Mouse (Mus musculus): ENCODE results near the gene Lime1. TPM values are rescaled to one million over a fixed set of nuclear protein-coding genes. Genes with fewer than 3 reads are reported as not detected.

Lime1 gene
- total RNA-seq, 1 experiment from 2014 or later = 32.4 TPM

DNA sequence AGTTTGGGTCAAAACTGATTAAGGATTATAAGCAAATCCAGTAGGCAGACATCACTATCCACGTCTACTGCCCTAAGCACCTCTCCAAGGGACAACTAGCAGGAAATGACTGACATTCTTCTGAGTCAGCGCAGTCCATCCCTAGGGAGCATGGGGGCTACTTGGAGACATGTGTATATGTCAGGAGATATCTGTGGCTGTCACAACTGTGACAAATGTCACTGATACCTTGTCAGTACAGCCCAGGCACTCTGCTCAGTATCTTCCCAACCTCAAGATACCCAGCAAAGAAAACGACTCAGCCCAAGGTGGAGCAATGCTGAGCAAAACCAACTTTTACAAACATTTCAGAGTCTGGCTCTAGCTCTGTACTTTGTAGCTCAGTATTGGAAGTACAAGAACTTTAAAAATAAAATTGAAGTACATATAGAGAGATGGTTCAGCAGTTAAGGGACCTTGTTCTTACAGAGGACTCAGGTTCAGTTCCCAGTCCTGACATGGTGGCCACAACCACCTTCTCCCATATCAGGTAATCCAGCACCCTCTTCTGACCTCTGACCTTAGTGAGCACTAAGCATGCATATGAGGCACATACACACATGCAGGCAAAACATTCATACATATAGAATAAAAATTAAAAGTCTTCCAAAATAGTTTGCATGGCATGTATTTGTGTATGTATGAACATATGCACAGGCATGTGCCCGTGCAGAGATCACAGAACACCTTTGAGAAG lies 41.2 kb downstream of the Lime1 start:
- no peak for ATAC-seq (replicated peaks in 1 of 2; ENCODE audit: insufficient read depth in 1 of 2, low FRiP score in 2 of 2, low TSS enrichment in 1 of 2, low read depth in 1 of 2, poor library complexity in 2 of 2, severe bottlenecking in 2 of 2)

- ATAC-seq (replicated peaks in 1 of 2; ENCODE audit: insufficient read depth in 1 of 2, low FRiP score in 2 of 2, low TSS enrichment in 1 of 2, low read depth in 1 of 2, poor library complexity in 2 of 2, severe bottlenecking in 2 of 2) = no peak
These were observed 44.0 kb downstream of the Lime1 start for GRCm38 (mm10) chr2:181423834-181424233.

Other genes starting within 250 kb of the Lime1 start
- not detected in 2 replicates for gene Kcnq2, start 244.8 kb upstream of the Lime1 start, total RNA-seq (2017)
- gene Eef1a2, start 223.1 kb upstream of the Lime1 start, total RNA-seq (2017) = not detected in 2 replicates
- 128 and 168 TPM in 2 replicates for gene Ppdpf, start 192.8 kb upstream of the Lime1 start, total RNA-seq (2017)
- gene Ptk6, start 177.3 kb upstream of the Lime1 start, total RNA-seq (2017) = not detected in 2 replicates
- gene Srms, start 166.9 kb upstream of the Lime1 start, total RNA-seq (2017) = 0.25 TPM in 1 of 2 replicates, not detected in the other
- 0.63 TPM in 1 of 2 replicates, not detected in the other for gene Fndc11, start 160.1 kb upstream of the Lime1 start, total RNA-seq (2017)
- gene Helz2, start 138.1 kb upstream of the Lime1 start, total RNA-seq (2017) = 12.4 and 16.3 TPM in 2 replicates
- gene Gmeb2, start 92.0 kb upstream of the Lime1 start, total RNA-seq (2017) = 14.8 and 16.9 TPM in 2 replicates
- gene Stmn3, start 65.6 kb upstream of the Lime1 start, total RNA-seq (2017) = not detected in 2 replicates
- gene Rtel1, start 60.3 kb upstream of the Lime1 start, total RNA-seq (2017) = 46.8 and 56.7 TPM in 2 replicates
- gene Zgpat, start 15.2 kb upstream of the Lime1 start, total RNA-seq (2017) = 48.8 and 55.8 TPM in 2 replicates
- gene Arfrp1, start 14.7 kb upstream of the Lime1 start, total RNA-seq (2017) = 54.9 and 75.9 TPM in 2 replicates
- gene Zbtb46, start 79.3 kb downstream of the Lime1 start, total RNA-seq (2017) = 1.3 and 6.0 TPM in 2 replicates
- gene Abhd16b, start 113.1 kb downstream of the Lime1 start, total RNA-seq (2017) = not detected in 2 replicates
- 118 and 129 TPM in 2 replicates for gene Tpd52l2, start 117.1 kb downstream of the Lime1 start, total RNA-seq (2017)
- gene Dnajc5, start 140.4 kb downstream of the Lime1 start, total RNA-seq (2017) = 36.9 and 43.1 TPM in 2 replicates
- gene Uckl1, start 204.8 kb downstream of the Lime1 start, total RNA-seq (2017) = 66.1 and 82.4 TPM in 2 replicates
- 74.3 and 120 TPM in 2 replicates for gene Prpf6, start 211.8 kb downstream of the Lime1 start, total RNA-seq (2017)
- gene Zfp512b, start 212.7 kb downstream of the Lime1 start, total RNA-seq (2017) = 17.1 and 40.2 TPM in 2 replicates
- gene Samd10, start 219.1 kb downstream of the Lime1 start, total RNA-seq (2017) = 9.0 and 9.2 TPM in 2 replicates

Measured in hematopoietic stem cell, adult 5-6 weeks (primary cell).